Mouse (Mus musculus): ENCODE results near the gene 2510039O18Rik. TPM values are rescaled to one million over a fixed set of nuclear protein-coding genes. Genes with fewer than 3 reads are reported as not detected.

Gene 2510039O18Rik
- polyA plus RNA-seq, 1 experiment from 2014 or later: 16.4 TPM

DNA sequence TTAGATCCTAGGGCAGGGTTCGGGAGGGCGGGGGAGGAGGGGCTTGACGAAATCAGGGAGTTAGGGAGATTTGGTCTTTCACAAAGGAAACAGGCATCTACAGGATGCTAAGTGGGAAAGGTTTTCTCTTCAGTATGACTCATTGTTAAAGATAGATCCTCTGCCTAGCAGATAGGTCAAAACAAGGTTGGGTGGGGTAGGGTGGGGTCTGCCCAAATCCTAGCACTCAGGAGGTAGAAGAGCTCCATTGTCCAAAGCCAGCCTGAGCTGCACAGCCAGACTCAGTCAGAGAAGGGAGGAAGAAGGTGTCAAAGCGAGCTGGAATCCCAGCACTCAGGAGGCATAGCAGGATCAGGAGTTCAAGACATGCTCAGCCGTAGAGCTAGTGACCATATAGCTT lies 3.2 kb upstream of the 2510039O18Rik start:
- Histone ChIP-seq H3K4me2 (0 out of 2 replicates have a peak overlapping the region, but pooled peaks have one; percentile 68), H3K9ac (no peak overlapping the region), H3K4me1 (peaks cover 84% of the 10 kb centered on the region), H3K27me3 (no peaks in the 10 kb centered on the region), H3K27ac (peak overlapping the region; percentile 94), H3K9me3 (no peaks in the 10 kb centered on the region), H3K4me3 (no peak overlapping the region), H3K36me3 (no peaks in the 10 kb centered on the region)
- ATAC-seq (ENCODE audit: insufficient number of reproducible peaks, low FRiP score, low TSS enrichment, low read depth): no peak
- 69% methylated on average over 5 of the region's 5 CpGs for WGBS

DNA sequence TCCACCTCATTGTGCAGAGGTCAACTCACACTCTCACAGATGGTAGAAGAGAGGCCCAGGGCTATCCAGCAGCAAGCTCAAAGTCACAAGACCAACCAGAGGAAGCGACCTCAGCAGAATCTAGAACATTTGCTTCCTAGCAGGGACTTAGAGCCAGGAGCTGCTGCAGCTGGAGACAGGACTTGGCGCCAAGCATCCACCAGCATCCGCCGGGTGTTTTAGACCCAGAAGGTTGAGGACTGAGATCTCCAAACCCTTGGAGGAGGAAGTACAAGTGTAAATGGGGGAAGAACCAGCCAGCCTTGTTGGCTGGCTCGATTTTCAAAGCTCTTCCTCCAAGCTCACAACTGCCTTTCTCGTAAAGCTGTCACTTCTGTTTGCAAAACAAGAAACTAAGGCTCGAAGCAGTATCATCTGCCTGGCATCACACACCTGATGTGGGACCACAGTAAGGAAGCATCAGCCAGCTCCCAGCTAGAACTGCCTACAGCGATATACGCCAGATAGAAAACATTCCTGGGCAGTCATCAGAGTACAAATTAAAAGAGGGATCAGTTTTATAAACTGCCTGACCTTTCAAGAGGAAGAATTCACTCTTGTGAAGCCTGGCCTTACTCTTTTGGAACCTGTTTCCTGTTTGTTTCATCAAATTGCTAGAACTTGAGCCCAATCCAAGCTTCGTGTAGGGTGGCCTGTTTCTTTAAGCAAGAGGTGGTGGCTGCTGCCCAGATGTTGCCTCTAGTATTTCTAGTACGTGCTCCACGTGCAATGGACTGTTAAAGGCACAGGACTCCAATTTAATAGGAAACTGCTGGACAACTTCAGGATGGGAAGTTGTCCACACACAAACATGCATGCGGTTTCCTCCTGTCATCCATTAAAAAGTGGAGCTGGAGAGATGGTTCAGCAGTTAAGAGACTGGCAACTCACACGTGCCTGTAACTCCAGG lies 2.3 kb upstream of the 2510039O18Rik start:
- Histone ChIP-seq H3K36me3 (peaks cover 5% of the 10 kb centered on the region), H3K4me1 (peaks cover 84% of the 10 kb centered on the region), H3K27ac (peak overlapping the region; percentile 94), H3K4me3 (no peak overlapping the region), H3K9me3 (no peaks in the 10 kb centered on the region), H3K27me3 (no peaks in the 10 kb centered on the region), H3K9ac (no peak overlapping the region), H3K4me2 (0 out of 2 replicates have a peak overlapping the region, but pooled peaks have one; percentile 3)
- 24% methylated on average over 14 of the region's 14 CpGs for WGBS
- ATAC-seq (ENCODE audit: insufficient number of reproducible peaks, low FRiP score, low TSS enrichment, low read depth): no peak

DNA sequence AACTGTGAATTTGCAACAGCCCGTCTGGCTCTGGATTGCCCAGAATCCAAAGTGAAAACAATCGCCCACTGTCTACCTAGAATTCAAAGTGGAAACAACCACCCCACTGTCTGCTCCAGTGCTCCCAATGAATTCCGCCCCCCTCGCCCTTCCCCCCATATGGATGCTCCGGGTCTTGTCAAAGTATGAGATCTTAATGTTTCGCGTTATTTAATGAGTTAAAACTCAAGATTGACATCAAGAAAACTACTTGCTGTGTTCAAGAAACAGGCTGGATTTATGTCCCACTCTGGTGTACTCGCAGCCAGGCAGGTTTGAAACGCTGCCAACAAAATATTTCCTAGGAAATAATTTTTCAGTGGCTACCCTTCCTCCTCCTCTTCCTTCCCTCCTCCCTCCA lies 584 bp upstream of the 2510039O18Rik start:
- H3K9ac ChIP-seq: no peak overlapping the region
- no peaks in the 10 kb centered on the region for H3K9me3 ChIP-seq
- no peak for ATAC-seq (ENCODE audit: insufficient number of reproducible peaks, low FRiP score, low TSS enrichment, low read depth)
- no peaks in the 10 kb centered on the region for H3K27me3 ChIP-seq
- 30% methylated on average over 9 of the region's 9 CpGs for WGBS
- H3K36me3 ChIP-seq: peaks cover 22% of the 10 kb centered on the region
- H3K4me3 ChIP-seq: peak overlapping the region; percentile 90; the same call in 1 of the 2 replicates
- peak overlapping the region; percentile 23 for H3K4me2 ChIP-seq
- H3K4me1 ChIP-seq: peaks cover 68% of the 10 kb centered on the region
- peak overlapping the region; percentile 94 for H3K27ac ChIP-seq

DNA sequence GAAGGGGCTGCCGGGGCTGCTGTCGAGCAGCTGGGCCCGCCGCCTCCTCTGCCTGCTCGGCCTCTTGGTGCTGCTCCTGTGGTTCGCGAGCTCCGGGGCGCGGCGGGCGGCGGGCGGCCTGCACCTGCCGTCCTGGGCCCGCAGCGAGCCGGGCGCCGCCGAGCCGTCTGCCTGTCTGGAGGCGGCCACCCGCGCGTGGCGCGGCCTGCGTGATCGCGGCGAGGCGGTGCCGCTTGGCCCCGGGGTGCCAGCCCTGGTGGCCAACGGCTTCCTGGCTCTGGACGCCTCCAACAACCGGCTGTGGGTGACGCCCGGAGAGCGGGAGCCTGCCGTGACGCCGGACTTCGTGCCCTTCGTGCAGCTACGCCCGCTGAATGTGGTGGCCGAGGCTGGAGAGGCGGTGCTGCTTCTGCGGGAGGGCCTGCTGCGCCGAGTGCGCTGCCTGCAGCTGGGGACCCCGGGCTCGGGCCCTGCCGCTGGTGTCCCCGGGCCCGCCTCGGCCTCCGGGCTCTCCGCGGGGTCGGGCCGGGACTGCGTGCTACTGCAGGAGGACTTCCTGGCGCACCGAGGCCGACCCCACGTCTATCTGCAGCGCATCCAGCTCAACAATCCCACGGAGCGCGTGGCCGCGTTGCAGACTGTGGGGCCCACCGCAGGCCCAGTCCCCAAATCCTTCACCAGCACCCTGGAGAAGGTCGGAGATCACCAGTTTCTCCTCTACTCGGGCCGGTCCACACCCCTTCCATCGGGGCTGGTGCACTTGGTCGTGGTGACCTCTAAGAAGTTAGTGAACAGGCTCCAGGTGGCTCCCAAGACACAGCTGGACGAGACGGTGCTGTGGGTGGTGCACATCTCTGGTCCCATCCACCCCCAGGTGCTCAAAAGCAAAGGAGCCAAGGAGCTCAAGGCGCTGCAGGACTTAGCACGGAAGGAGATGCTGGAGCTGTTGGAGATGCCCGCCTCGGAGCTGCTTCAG lies 638 bp downstream of the 2510039O18Rik start:
- Histone ChIP-seq H3K9me3 (no peaks in the 10 kb centered on the region), H3K4me2 (peak overlapping the region; percentile 97), H3K36me3 (peaks cover 35% of the 10 kb centered on the region), H3K4me3 (peak overlapping the region; percentile 90), H3K4me1 (peaks cover 60% of the 10 kb centered on the region), H3K27ac (peak overlapping the region; percentile 84), H3K9ac (peak overlapping the region; percentile 88), H3K27me3 (no peaks in the 10 kb centered on the region)
- 8% methylated on average over 68 of the region's 88 CpGs for WGBS
- no peak; the same call in 1 of the 2 replicates for ATAC-seq (ENCODE audit: insufficient number of reproducible peaks, low FRiP score, low TSS enrichment, low read depth)

- peaks cover 46% of the 10 kb centered on the region for H3K4me1 ChIP-seq
- WGBS: 91% methylated on average over 1 of the region's 1 CpGs
- no peak overlapping the region for H3K9ac ChIP-seq
- no peak overlapping the region for H3K27ac ChIP-seq
- H3K9me3 ChIP-seq: no peaks in the 10 kb centered on the region
- no peak overlapping the region for H3K4me2 ChIP-seq
- H3K36me3 ChIP-seq: peaks cover 51% of the 10 kb centered on the region
- H3K27me3 ChIP-seq: no peaks in the 10 kb centered on the region
- H3K4me3 ChIP-seq: no peak overlapping the region
- no peak for ATAC-seq (ENCODE audit: insufficient number of reproducible peaks, low FRiP score, low TSS enrichment, low read depth)
Measured at GRCm38 (mm10) chr4:147943005-147943404, 2.3 kb downstream of the 2510039O18Rik start.

DNA sequence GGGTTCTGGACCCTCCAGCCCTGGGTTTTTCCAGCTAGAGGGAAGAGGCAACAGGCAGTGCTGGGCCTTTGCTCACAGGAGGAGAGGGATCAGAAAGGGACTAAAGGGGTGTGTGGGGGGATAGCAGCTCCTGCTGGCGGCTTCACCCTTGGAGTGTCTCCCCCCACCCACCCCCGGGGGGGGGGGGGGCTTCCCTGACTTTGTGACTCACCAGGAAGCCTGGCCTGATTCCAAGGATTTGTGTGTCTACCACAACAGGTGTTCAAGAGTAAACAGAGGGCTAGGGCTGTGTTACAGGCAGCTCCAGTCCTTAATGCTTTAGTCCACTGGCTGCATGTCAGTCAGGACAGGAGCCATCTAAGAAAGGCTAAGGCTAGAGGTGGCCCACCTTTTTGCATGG lies 6.8 kb downstream of the 2510039O18Rik start:
- Histone ChIP-seq H3K9me3 (no peaks in the 10 kb centered on the region), H3K4me1 (peaks cover 9% of the 10 kb centered on the region), H3K36me3 (peaks cover 65% of the 10 kb centered on the region), H3K27ac (no peak overlapping the region), H3K27me3 (no peaks in the 10 kb centered on the region), H3K4me2 (no peak overlapping the region), H3K4me3 (no peak overlapping the region), H3K9ac (no peak overlapping the region)
- 52% methylated on average over 2 of the region's 2 CpGs for WGBS
- no peak for ATAC-seq (ENCODE audit: insufficient number of reproducible peaks, low FRiP score, low TSS enrichment, low read depth)

- Histone ChIP-seq H3K4me3 (no peak overlapping the region), H3K9me3 (no peaks in the 10 kb centered on the region), H3K4me1 (no peaks in the 10 kb centered on the region), H3K9ac (no peak overlapping the region), H3K4me2 (no peak overlapping the region), H3K36me3 (peaks cover 10% of the 10 kb centered on the region), H3K27me3 (no peaks in the 10 kb centered on the region), H3K27ac (no peak overlapping the region)
- no peak for ATAC-seq (ENCODE audit: insufficient number of reproducible peaks, low FRiP score, low TSS enrichment, low read depth)
- 9% methylated on average over 4 of the region's 4 CpGs for WGBS
Measured at GRCm38 (mm10) chr4:147953590-147953989, 12.9 kb downstream of the 2510039O18Rik start.

GRCm38 (mm10) chr4:147957141-147957540 lies 16.4 kb downstream of the 2510039O18Rik start:
- no peaks in the 10 kb centered on the region for H3K4me1 ChIP-seq
- H3K4me3 ChIP-seq: no peak overlapping the region
- H3K4me2 ChIP-seq: no peak overlapping the region
- WGBS: 51% methylated on average over 11 of the region's 11 CpGs
- no peak for ATAC-seq (ENCODE audit: insufficient number of reproducible peaks, low FRiP score, low TSS enrichment, low read depth)
- H3K9me3 ChIP-seq: no peaks in the 10 kb centered on the region
- H3K27me3 ChIP-seq: no peaks in the 10 kb centered on the region
- no peak overlapping the region for H3K9ac ChIP-seq
- H3K27ac ChIP-seq: no peak overlapping the region
- no peaks in the 10 kb centered on the region for H3K36me3 ChIP-seq

GRCm38 (mm10) chr4:147959881-147960831 lies 19.5 kb downstream of the 2510039O18Rik start:
- no peak overlapping the region for H3K4me3 ChIP-seq
- no peaks in the 10 kb centered on the region for H3K4me1 ChIP-seq
- H3K27ac ChIP-seq: no peak overlapping the region
- H3K4me2 ChIP-seq: no peak overlapping the region
- H3K9me3 ChIP-seq: no peaks in the 10 kb centered on the region
- ATAC-seq (ENCODE audit: insufficient number of reproducible peaks, low FRiP score, low TSS enrichment, low read depth): no peak
- H3K27me3 ChIP-seq: no peaks in the 10 kb centered on the region
- no peaks in the 10 kb centered on the region for H3K36me3 ChIP-seq
- WGBS: 42% methylated on average over 6 of the region's 6 CpGs
- no peak overlapping the region for H3K9ac ChIP-seq

GRCm38 (mm10) chr4:147962781-147963180 lies 22.1 kb downstream of the 2510039O18Rik start:
- no peak overlapping the region for H3K4me3 ChIP-seq
- WGBS: 51% methylated on average over 6 of the region's 6 CpGs
- no peaks in the 10 kb centered on the region for H3K9me3 ChIP-seq
- H3K4me2 ChIP-seq: no peak overlapping the region
- no peaks in the 10 kb centered on the region for H3K36me3 ChIP-seq
- no peaks in the 10 kb centered on the region for H3K27me3 ChIP-seq
- no peak for ATAC-seq (ENCODE audit: insufficient number of reproducible peaks, low FRiP score, low TSS enrichment, low read depth)
- no peak overlapping the region for H3K27ac ChIP-seq
- H3K9ac ChIP-seq: no peak overlapping the region
- no peaks in the 10 kb centered on the region for H3K4me1 ChIP-seq

- WGBS: 86% methylated on average over 15 of the region's 15 CpGs
- Histone ChIP-seq H3K4me1 (no peaks in the 10 kb centered on the region), H3K9me3 (no peaks in the 10 kb centered on the region), H3K4me2 (no peak overlapping the region), H3K36me3 (no peaks in the 10 kb centered on the region), H3K27me3 (no peaks in the 10 kb centered on the region), H3K4me3 (no peak overlapping the region), H3K27ac (no peak overlapping the region), H3K9ac (no peak overlapping the region)
- ATAC-seq (ENCODE audit: insufficient number of reproducible peaks, low FRiP score, low TSS enrichment, low read depth): no peak
Measured at GRCm38 (mm10) chr4:147963623-147964022, 22.9 kb downstream of the 2510039O18Rik start.
